Mouse (Mus musculus) kidney, embryonic 14.5 days (tissue): Measurements from ENCODE around the gene Gm6525. TPM values are rescaled to one million over a fixed set of nuclear protein-coding genes. Genes with fewer than 3 reads are reported as not detected.

Experiments
- ATAC-seq: fragments of 200-750 bp; cut with Nextera tagmentation; 2 replicates; pipeline ENCODE4 v1.8.0; 2017; ENCODE audit warnings: moderate number of reproducible peaks, mild to moderate bottlenecking, moderate TSS enrichment, moderate library complexity; ENCODE audit not compliant: low FRiP score, low TSS enrichment
- H3K27ac ChIP-seq: fragments of 300-500 bp; sonication (generic); 2 replicates; pipeline ENCODE4 v1.5.1; 2014; ENCODE audit warnings: low read depth, mild to moderate bottlenecking, low read length, moderate library complexity, mixed read lengths
- H3K27me3 ChIP-seq: fragments of 300-500 bp; sonication (generic); 2 replicates; pipeline ENCODE4 v1.6.1; 2014; ENCODE audit warnings: mild to moderate bottlenecking, low read length; ENCODE audit not compliant: control insufficient read depth, insufficient read depth
- H3K36me3 ChIP-seq: fragments of 300-500 bp; sonication (generic); 2 replicates; pipeline ENCODE4 v1.6.1; 2014; ENCODE audit warnings: low read length, mixed read lengths; ENCODE audit not compliant: control insufficient read depth, insufficient read depth
- H3K4me1 ChIP-seq: fragments of 300-500 bp; sonication (generic); 2 replicates; pipeline ENCODE4 v1.6.1; 2014; ENCODE audit warnings: low read length, mixed read lengths; ENCODE audit not compliant: control insufficient read depth, insufficient read depth
- H3K4me2 ChIP-seq: fragments of 300-500 bp; sonication (generic); replicated peaks from 2 replicates; pipeline ENCODE4 v1.6.1; 2014; ENCODE audit warnings: low read depth, mild to moderate bottlenecking, low read length
- H3K4me3 ChIP-seq: fragments of 300-500 bp; sonication (generic); 2 replicates; pipeline ENCODE4 v1.5.1; 2014; ENCODE audit warnings: mild to moderate bottlenecking, low read length
- H3K9ac ChIP-seq: fragments of 300-500 bp; sonication (generic); 2 replicates; pipeline ENCODE4 v1.6.1; 2014; ENCODE audit warnings: low read depth, mild to moderate bottlenecking, low read length, moderate library complexity
- H3K9me3 ChIP-seq: fragments of 300-500 bp; sonication (generic); 2 replicates; pipeline ENCODE4 v1.6.1; 2016; ENCODE audit warnings: low read length; ENCODE audit not compliant: control insufficient read depth
- WGBS: fragments of 180-500 bp; shearing (Covaris S2); extraction: QIAGEN DNeasy Blood & Tissue Kit; methylation state at CpG from one replicate; pipeline ENCODE4 v1.1.7; 2014; 5-methylcytosine and 5-hydroxymethylcytosine counted together
- polyA plus RNA-seq: library from polyadenylated mRNA; unstranded; fragments of >200 nt; fragmentation: Nextera tagmentation; extraction: Ambion mirVana; gene quantifications from 2 replicates; pipeline ENCODE4 v1.2.1, GENCODE M21; 2014

The Gm6525 gene
- polyA plus RNA-seq, 1 experiment from 2014 or later: 1.1 TPM

- no peak overlapping the region for H3K27ac ChIP-seq
- H3K4me2 ChIP-seq: no peak overlapping the region
- H3K9me3 ChIP-seq: no peaks in the 10 kb centered on the region
- no peak overlapping the region for H3K9ac ChIP-seq
- 61% methylated on average over 6 of the region's 6 CpGs for WGBS
- no peak for ATAC-seq
- no peaks in the 10 kb centered on the region for H3K27me3 ChIP-seq
- H3K4me1 ChIP-seq: no peaks in the 10 kb centered on the region
- no peak overlapping the region for H3K4me3 ChIP-seq
- H3K36me3 ChIP-seq: no peaks in the 10 kb centered on the region
Measured at GRCm38 (mm10) chr3:84135933-84136332, 38.0 kb upstream of the Gm6525 start.

- Histone ChIP-seq H3K27me3 (no peaks in the 10 kb centered on the region), H3K36me3 (no peaks in the 10 kb centered on the region), H3K4me2 (no peak overlapping the region), H3K4me3 (no peak overlapping the region), H3K9me3 (no peaks in the 10 kb centered on the region), H3K27ac (no peak overlapping the region), H3K4me1 (no peaks in the 10 kb centered on the region), H3K9ac (no peak overlapping the region)
- 85% methylated on average over 7 of the region's 7 CpGs for WGBS
- ATAC-seq: no peak
Measured at GRCm38 (mm10) chr3:84136509-84136908, 37.4 kb upstream of the Gm6525 start.

- ATAC-seq: no peak
- Histone ChIP-seq H3K4me1 (no peaks in the 10 kb centered on the region), H3K9ac (no peak overlapping the region), H3K9me3 (no peaks in the 10 kb centered on the region), H3K27ac (no peak overlapping the region), H3K36me3 (no peaks in the 10 kb centered on the region), H3K27me3 (no peaks in the 10 kb centered on the region), H3K4me3 (no peak overlapping the region), H3K4me2 (no peak overlapping the region)
- 54% methylated on average over 7 of the region's 7 CpGs for WGBS
Measured at GRCm38 (mm10) chr3:84140947-84141346, 33.0 kb upstream of the Gm6525 start.

GRCm38 (mm10) chr3:84149831-84150230, 24.1 kb upstream of the Gm6525 start:
- WGBS: 97% methylated on average over 3 of the region's 3 CpGs
- H3K4me2 ChIP-seq: no peak overlapping the region
- H3K9ac ChIP-seq: no peak overlapping the region
- H3K36me3 ChIP-seq: no peaks in the 10 kb centered on the region
- no peak overlapping the region for H3K4me3 ChIP-seq
- H3K9me3 ChIP-seq: peaks cover 4% of the 10 kb centered on the region; the same call in 1 of the 2 replicates
- H3K27me3 ChIP-seq: no peaks in the 10 kb centered on the region
- no peak for ATAC-seq
- H3K4me1 ChIP-seq: peaks cover 3% of the 10 kb centered on the region; the same call in 1 of the 2 replicates
- H3K27ac ChIP-seq: no peak overlapping the region

- Histone ChIP-seq H3K4me2 (peak overlapping the region; percentile 98), H3K27ac (no peak overlapping the region), H3K36me3 (peaks cover 3% of the 10 kb centered on the region; the same call in 1 of the 2 replicates), H3K9me3 (peaks cover under 1% of the 10 kb centered on the region; the same call in 1 of the 2 replicates), H3K9ac (no peak overlapping the region; the same call in 1 of the 2 replicates), H3K27me3 (no peaks in the 10 kb centered on the region), H3K4me3 (peak overlapping the region; percentile 58), H3K4me1 (peaks cover 3% of the 10 kb centered on the region; the same call in 1 of the 2 replicates)
- WGBS: 7% methylated on average over 12 of the region's 12 CpGs
- ATAC-seq: no peak
Measured at GRCm38 (mm10) chr3:84154721-84155141, 19.2 kb upstream of the Gm6525 start.

- WGBS: under 1% methylated on average over 22 of the region's 27 CpGs
- 0 out of 2 replicates have a peak overlapping the region, but pooled peaks have one; percentile 37 for H3K27ac ChIP-seq
- peak; percentile 52 for ATAC-seq
Measured at GRCm38 (mm10) chr3:84155146-84155545, 18.8 kb upstream of the Gm6525 start.

GRCm38 (mm10) chr3:84155558-84156006, 18.3 kb upstream of the Gm6525 start, which contains the start of gene Mnd1:
Gene Mnd1 (minus strand): TSS chr3:84155786.
- under 1% methylated on average over 29 of the region's 29 CpGs for WGBS
- peak within 1 kb of the TSS; percentile 37; the same call in 1 of the 2 replicates for H3K27ac ChIP-seq
- peak within 1 kb of the TSS; percentile 58 for H3K4me3 ChIP-seq
- no peaks in the 10 kb centered on the region for H3K27me3 ChIP-seq
- peak within 1 kb of the TSS; percentile 98 for H3K4me2 ChIP-seq
- peaks cover 3% of the 10 kb centered on the region; the same call in 1 of the 2 replicates for H3K4me1 ChIP-seq
- H3K36me3 ChIP-seq: peaks cover 3% of the 10 kb centered on the region; the same call in 1 of the 2 replicates
- peak within 1 kb of the TSS; percentile 80 for H3K9ac ChIP-seq
- H3K9me3 ChIP-seq: no peaks in the 10 kb centered on the region
- peak; percentile 100 for ATAC-seq

More at GRCm38 (mm10) chr3:84155146-84155545, 18.8 kb upstream of the Gm6525 start:
- Histone ChIP-seq H3K9me3 (no peaks in the 10 kb centered on the region), H3K4me2 (peak overlapping the region; percentile 98), H3K27me3 (no peaks in the 10 kb centered on the region), H3K9ac (peak overlapping the region; percentile 80), H3K4me3 (peak overlapping the region; percentile 58), H3K36me3 (peaks cover 3% of the 10 kb centered on the region; the same call in 1 of the 2 replicates), H3K4me1 (peaks cover 3% of the 10 kb centered on the region; the same call in 1 of the 2 replicates)

- Histone ChIP-seq H3K4me1 (peaks cover 3% of the 10 kb centered on the region; the same call in 1 of the 2 replicates), H3K27ac (no peak overlapping the region; the same call in 1 of the 2 replicates), H3K9me3 (no peaks in the 10 kb centered on the region), H3K9ac (no peak overlapping the region), H3K36me3 (peaks cover 3% of the 10 kb centered on the region; the same call in 1 of the 2 replicates), H3K4me3 (no peak overlapping the region; the same call in 1 of the 2 replicates), H3K4me2 (peak overlapping the region; percentile 98), H3K27me3 (no peaks in the 10 kb centered on the region)
- 41% methylated on average over 6 of the region's 6 CpGs for WGBS
- ATAC-seq: no peak
Measured at GRCm38 (mm10) chr3:84156105-84156504, 17.8 kb upstream of the Gm6525 start.

- H3K9me3 ChIP-seq: no peaks in the 10 kb centered on the region
- no peak overlapping the region for H3K4me3 ChIP-seq
- no peak for ATAC-seq
- H3K36me3 ChIP-seq: peaks cover 3% of the 10 kb centered on the region; the same call in 1 of the 2 replicates
- no peaks in the 10 kb centered on the region for H3K27me3 ChIP-seq
- no peak overlapping the region for H3K4me2 ChIP-seq
- H3K4me1 ChIP-seq: peaks cover 3% of the 10 kb centered on the region; the same call in 1 of the 2 replicates
- H3K9ac ChIP-seq: no peak overlapping the region
- no peak overlapping the region for H3K27ac ChIP-seq
- 52% methylated on average over 4 of the region's 4 CpGs for WGBS
Measured at GRCm38 (mm10) chr3:84157011-84157410, 16.9 kb upstream of the Gm6525 start.
